Mouse (Mus musculus): ENCODE data around the gene Tat. TPM values are rescaled to one million over a fixed set of nuclear protein-coding genes. Genes with fewer than 3 reads are reported as not detected.

The Tat gene
- polyA plus RNA-seq (2014; fragmentation: Illumina TruSeq; extraction: RNeasy Lipid Tissue Mini Kit (QIAGEN cat#74804); ENCODE audit: low read depth, low replicate concordance): 541 TPM

DNA sequence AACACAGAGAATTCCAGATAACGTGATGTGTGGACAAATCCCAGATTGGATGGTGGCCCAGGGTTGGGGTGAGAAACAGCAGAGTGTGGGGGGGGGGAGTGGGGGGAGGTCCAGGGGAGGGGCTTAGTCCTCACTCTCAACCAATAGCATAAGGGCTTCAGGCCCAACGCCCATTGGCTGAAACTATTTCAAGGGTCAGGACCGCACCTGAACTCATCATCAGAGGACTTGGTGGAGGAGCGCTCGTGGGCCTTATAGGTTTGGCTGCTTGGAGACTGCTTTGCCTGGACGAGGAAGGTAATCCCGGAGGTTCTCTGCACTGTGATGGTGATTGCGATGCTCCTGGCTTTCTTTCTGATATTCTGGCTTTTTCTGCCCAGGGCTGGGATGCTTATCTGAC is at the start of gene Tat:
Gene Tat (plus strand): TSS at position 214 of the 400 bp plus-strand sequence.

DNA sequence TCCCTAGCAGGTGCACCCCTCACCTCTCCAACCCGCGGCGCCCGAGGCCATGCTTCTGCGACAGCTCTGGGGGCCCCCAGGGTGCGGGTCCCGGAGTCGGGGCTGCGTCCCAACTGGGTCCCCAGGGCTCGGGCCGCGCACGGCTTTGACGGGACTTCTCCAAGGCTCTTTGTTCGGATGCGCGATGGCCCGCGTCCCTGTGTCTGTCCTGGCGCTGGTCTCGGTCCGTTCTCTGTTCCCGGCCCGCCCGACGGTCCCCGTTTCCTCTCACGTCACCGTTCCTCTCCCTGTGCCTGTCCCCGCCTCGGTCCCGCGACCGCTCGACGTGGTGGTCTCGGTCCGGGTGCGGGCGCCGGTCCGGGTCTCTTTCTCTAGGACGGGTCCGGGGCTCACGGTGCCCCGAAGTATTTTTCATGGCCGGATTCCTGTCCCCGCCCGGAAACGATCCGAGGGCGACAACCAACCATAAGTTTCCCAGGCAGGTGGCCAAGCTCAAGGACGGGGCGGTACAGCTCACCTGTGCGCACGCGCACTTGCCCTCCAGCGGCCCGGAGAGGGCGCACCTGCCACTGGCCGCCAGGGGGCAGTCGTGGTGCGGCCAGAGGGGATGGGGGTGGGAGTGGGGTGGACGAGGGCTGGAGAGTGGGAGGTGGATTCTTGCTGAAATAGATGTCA is 28.4 kb upstream of the Tat start, which contains the start of gene Marveld3:
Gene Marveld3 (minus strand): TSS at position 511 of the 675 bp plus-strand sequence.

DNA sequence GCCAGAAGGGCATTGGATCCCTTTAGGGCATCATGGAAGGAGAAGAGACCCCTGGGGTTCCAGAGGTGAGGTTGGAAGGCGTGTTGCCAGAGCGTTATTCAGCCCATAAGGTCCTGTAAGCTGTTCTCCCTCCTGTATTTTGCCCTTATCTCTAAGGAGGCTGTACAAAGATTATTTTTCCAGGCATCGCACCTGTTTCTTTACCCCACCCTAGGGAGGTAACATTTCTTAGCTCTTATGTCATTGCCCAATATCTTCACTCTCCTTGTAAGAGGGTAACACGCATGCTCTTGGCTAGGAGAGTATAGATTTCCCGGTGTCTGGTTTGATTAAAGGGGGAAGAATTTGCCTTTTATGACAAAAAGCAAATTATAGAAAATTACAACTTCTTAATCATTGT is 49.4 kb downstream of the Tat start, which contains the start of gene Chst4:
Gene Chst4 (minus strand): TSS at position 82 of the 400 bp plus-strand sequence.

Other genes starting within 250 kb of the Tat start
- 114 TPM for gene Ap1g1, start 211.9 kb upstream of the Tat start, polyA plus RNA-seq (2014; fragmentation: Illumina TruSeq; extraction: RNeasy Lipid Tissue Mini Kit (QIAGEN cat#74804); ENCODE audit: low read depth, low replicate concordance)
- gene Phlpp2, start 121.9 kb upstream of the Tat start, polyA plus RNA-seq (2014; fragmentation: Illumina TruSeq; extraction: RNeasy Lipid Tissue Mini Kit (QIAGEN cat#74804); ENCODE audit: low read depth, low replicate concordance): 1.1 TPM
- gene Marveld3, start 28.2 kb upstream of the Tat start, polyA plus RNA-seq (2014; fragmentation: Illumina TruSeq; extraction: RNeasy Lipid Tissue Mini Kit (QIAGEN cat#74804); ENCODE audit: low read depth, low replicate concordance): 0.34 TPM
- gene Chst4, start 49.3 kb downstream of the Tat start, polyA plus RNA-seq (2014; fragmentation: Illumina TruSeq; extraction: RNeasy Lipid Tissue Mini Kit (QIAGEN cat#74804); ENCODE audit: low read depth, low replicate concordance): 0.32 TPM
- 6.2 TPM for gene Zfp612, start 89.3 kb downstream of the Tat start, polyA plus RNA-seq (2014; fragmentation: Illumina TruSeq; extraction: RNeasy Lipid Tissue Mini Kit (QIAGEN cat#74804); ENCODE audit: low read depth, low replicate concordance)
- not detected for gene Gm21964, start 110.8 kb downstream of the Tat start, polyA plus RNA-seq (2014; fragmentation: Illumina TruSeq; extraction: RNeasy Lipid Tissue Mini Kit (QIAGEN cat#74804); ENCODE audit: low read depth, low replicate concordance)
- not detected for gene Gm17720, start 112.3 kb downstream of the Tat start, polyA plus RNA-seq (2014; fragmentation: Illumina TruSeq; extraction: RNeasy Lipid Tissue Mini Kit (QIAGEN cat#74804); ENCODE audit: low read depth, low replicate concordance)
- not detected for gene Calb2, start 177.8 kb downstream of the Tat start, polyA plus RNA-seq (2014; fragmentation: Illumina TruSeq; extraction: RNeasy Lipid Tissue Mini Kit (QIAGEN cat#74804); ENCODE audit: low read depth, low replicate concordance)
- 1.9 TPM for gene Cmtr2, start 225.2 kb downstream of the Tat start, polyA plus RNA-seq (2014; fragmentation: Illumina TruSeq; extraction: RNeasy Lipid Tissue Mini Kit (QIAGEN cat#74804); ENCODE audit: low read depth, low replicate concordance)